Mouse (Mus musculus) bone marrow macrophage, adult 2 months (primary cell): ENCODE results near the gene Mfng. TPM values are rescaled to one million over a fixed set of nuclear protein-coding genes. Genes with fewer than 3 reads are reported as not detected.

Source experiments
- H3K27ac ChIP-seq: 2 replicates; pipeline ENCODE4 v1.5.1; 2012; ENCODE audit warnings: low read depth, low read length; ENCODE audit not compliant: insufficient read depth
- H3K4me1 ChIP-seq: 2 replicates; pipeline ENCODE4 v1.6.1; 2012; ENCODE audit warnings: low read length; ENCODE audit not compliant: control insufficient read depth, insufficient read depth
- H3K4me3 ChIP-seq: 2 replicates; pipeline ENCODE4 v1.5.1; 2012; ENCODE audit warnings: mild to moderate bottlenecking, low read length, moderate library complexity; ENCODE audit not compliant: insufficient read depth
- CTCF ChIP-seq: IDR thresholded peaks from 2 replicates; pipeline ENCODE4 v1.5.1; 2012; ENCODE audit warnings: low read depth, mild to moderate bottlenecking, low read length, moderate library complexity
- POLR2A ChIP-seq: IDR thresholded peaks from 2 replicates; pipeline ENCODE4 v1.6.1; 2012; ENCODE audit warnings: mild to moderate bottlenecking, low read depth, low read length, borderline replicate concordance
- polyA plus RNA-seq: library from polyadenylated mRNA; stranded (reverse); fragments of >200 nt; gene quantifications from 2 replicates; pipeline ENCODE4 v1.2.4, GENCODE M21; 2012; ENCODE audit not compliant: missing spikeins, insufficient read depth, insufficient read length

Mfng gene
- polyA plus RNA-seq, 1 experiment: 16.2 TPM

DNA sequence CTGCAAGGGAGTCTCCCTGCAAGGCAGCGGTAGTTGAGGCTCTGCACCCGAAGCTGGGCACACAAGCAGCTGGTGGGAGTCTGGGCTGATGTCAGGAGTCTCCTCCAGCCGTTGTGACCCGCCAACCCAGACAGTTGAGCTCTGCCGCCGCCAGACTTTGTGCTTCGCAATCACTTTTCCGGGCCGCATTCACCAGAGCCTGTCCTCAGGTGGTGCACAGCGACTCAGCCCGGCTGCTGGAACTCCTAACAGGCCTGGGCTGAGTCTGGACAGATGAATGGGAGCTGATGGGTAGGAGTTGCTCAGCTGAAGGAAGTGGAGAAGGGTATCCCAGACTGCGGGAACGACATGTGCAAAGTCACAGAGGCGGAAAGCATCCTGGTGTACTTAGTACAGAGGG is 53.9 kb downstream of the Mfng start:
- no peak overlapping the region for H3K4me3 ChIP-seq
- no peak overlapping the region for H3K27ac ChIP-seq
- peaks cover 7% of the 10 kb centered on the region for H3K4me1 ChIP-seq
- TF ChIP-seq CTCF (no peak), POLR2A (no peak)

DNA sequence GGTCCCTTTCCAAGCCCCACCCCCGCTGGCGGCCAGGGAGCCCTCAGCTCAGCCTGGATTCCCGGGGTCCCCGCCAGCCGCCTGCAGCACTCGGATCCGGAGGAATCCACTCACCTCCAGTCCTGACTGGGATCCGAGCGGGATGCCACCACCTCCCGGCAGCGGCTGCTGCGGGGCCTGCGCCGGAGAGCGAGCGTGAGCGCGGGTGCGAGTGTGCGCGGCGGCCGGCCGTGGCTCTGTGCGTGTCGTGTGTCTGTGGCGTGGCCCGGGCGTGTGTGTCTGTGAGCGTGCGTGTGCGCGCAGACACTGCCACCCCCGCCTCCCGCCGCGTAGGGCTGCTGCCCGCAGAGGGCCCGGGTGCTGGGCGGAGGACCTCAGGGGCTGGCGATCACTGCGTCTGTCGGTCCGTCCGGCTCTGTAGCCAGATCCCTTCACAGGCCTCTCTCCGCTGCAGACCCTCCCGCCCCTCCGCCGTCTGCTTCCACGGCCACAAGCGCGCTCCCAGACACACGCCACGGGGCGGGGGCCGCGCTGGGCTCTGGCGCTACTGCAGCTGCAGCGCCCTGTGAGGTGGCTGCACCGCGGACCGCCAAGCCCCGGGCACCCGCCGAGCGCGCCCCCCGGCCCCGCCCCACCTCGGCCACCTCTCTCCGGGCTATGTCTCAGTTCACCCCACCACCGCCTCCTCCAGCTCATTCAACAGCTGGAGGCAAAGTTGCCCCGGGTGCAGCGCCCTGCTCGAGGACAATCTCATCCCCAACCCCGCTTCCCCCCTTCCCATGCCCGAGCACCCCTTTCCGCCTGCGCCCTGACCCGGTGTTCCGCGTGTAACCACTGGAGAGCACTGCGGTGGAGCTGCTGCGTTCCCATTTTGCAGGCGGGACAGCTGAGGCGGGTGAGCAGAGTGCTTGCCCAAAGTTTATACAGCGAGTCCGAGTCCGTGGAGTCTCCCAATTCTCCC is 54.7 kb downstream of the Mfng start, which contains the start of gene Elfn2:
Elfn2 (minus strand) TSS at position 482 of the 961 bp plus-strand sequence.
- no peak for TF ChIP-seq POLR2A
- Histone ChIP-seq H3K4me3 (no peak within 1 kb of the TSS), H3K4me1 (peaks cover 7% of the 10 kb centered on the region), H3K27ac (no peak within 1 kb of the TSS)

DNA sequence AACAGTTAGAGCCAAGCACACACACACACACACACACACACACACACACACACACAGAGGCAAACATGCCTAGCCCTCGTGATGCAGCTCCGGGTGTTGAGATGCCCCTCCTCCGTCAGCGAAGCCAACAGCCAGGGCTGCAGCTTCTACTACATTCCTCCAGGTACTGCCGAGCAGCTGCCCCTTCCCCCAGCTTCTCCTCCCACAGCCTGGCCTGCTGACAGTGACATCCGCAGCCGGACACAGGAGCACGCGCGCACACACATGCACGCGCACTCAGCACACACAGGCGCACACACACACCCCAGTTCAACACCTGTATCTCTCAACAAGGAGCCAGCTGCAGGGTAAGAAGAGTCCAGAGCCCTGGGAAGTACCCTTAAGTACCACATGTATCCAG is 56.3 kb downstream of the Mfng start:
- H3K27ac ChIP-seq: no peak overlapping the region
- H3K4me1 ChIP-seq: peaks cover 7% of the 10 kb centered on the region
- TF ChIP-seq CTCF: no peak
- TF ChIP-seq POLR2A: no peak
- no peak overlapping the region for H3K4me3 ChIP-seq

DNA sequence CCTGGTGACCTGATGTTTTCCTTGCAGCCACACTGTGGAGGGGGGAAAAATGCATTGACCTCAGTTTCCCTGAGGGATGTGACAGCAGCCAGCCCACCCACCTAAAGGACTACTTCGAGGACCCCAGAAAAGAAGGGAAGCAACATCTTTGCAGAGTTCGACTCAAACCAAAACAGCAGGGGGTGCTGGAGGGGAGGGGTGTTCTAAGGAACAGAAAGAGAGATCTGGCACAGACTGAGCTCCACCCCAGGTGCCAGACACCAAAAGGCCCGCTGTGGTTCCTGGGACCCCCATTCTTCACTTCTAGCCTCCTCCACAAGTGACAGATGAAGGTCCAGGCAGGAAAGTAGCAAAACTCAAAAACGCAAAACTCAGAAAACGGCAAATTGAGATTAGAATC is 57.4 kb downstream of the Mfng start:
- peaks cover 7% of the 10 kb centered on the region for H3K4me1 ChIP-seq
- TF ChIP-seq POLR2A (no peak), CTCF (no peak)
- H3K4me3 ChIP-seq: no peak overlapping the region
- H3K27ac ChIP-seq: no peak overlapping the region

DNA sequence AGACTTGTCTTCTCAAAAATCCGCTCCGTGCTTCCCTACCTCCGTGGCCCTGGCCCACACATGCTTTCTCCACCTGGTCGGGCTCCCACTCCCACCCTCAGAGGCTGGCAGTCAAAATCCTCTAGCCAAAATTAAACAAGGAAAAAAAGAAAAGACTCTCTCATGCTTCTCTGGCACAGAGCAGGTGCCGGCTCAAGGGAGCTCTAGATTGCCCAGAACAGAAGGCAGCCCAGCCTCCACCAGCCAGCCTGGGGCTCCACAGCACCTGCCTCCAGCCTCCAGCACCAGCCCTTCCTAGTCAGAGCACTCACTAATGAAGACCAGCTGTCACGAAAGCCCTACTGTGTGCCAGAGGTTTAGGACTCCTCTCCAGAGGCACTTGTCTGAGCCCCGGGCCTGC is 59.5 kb downstream of the Mfng start:
- TF ChIP-seq POLR2A (no peak), CTCF (no peak)
- Histone ChIP-seq H3K4me3 (no peak overlapping the region), H3K4me1 (no peaks in the 10 kb centered on the region), H3K27ac (no peak overlapping the region)

DNA sequence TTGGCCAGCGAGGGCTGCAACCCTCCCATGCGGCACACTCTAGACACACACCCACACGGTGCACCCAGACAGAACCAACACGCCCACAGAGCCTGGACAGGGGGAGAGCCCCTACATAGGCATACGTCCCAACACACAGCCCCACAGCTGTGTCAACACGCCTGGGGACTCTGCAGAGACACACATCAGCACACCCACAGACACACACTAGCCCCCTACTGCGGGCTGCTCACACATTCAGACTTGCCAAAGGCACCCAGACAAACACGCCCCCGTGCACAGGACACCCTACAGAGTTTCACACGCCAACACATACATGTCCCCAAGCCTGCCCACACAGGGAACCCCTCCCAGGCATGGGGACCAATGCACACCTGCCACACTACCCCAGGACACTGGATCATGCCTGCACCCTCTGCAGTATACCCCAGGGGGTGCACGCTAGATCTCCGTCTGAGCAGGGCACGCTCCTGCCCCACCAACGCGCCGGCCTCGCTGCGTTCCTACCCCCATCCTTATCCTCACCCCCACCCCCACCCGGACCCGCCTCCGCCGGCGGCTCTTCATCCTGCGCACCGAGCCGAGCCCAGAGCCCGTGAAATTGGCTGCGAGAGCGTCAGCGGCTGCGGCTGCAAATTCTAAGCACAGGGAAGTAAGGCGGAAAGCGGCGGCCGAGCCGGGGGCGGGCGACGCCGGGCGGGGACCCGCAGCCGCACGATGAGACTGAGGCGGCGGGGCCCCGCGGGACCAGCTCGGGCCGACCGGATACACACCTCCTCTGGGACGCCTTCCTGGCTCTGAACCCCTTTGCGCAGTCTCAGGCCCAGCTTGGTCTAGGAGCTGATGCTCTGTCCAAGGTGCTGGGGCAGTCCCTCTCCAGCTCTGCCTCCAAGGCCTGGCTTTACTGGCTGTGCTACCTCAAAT is 60.7 kb downstream of the Mfng start:
- H3K27ac ChIP-seq: no peak overlapping the region
- no peaks in the 10 kb centered on the region for H3K4me1 ChIP-seq
- no peak for TF ChIP-seq CTCF
- no peak for TF ChIP-seq POLR2A
- H3K4me3 ChIP-seq: no peak overlapping the region

DNA sequence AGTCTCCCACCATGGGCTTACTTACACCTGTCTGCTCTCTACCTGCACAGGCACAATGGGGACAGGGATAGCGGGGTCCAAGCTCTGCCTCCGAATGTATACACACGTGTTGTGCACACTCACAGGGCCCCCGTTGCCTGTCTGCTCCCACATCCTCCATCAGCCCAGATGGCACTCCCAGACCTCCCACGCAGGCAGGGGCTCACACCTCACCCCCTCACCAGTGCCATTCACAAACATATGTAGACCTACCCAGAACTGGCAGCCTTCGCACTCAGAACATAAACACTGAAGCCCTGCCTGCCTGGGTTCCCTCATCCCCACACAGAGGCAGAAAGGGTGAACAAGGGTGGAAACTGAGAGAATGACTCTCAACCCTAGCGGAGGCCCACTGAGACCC is 61.3 kb downstream of the Mfng start:
- Histone ChIP-seq H3K27ac (no peak overlapping the region), H3K4me1 (no peaks in the 10 kb centered on the region), H3K4me3 (no peak overlapping the region)
- TF ChIP-seq POLR2A (no peak), CTCF (no peak)

DNA sequence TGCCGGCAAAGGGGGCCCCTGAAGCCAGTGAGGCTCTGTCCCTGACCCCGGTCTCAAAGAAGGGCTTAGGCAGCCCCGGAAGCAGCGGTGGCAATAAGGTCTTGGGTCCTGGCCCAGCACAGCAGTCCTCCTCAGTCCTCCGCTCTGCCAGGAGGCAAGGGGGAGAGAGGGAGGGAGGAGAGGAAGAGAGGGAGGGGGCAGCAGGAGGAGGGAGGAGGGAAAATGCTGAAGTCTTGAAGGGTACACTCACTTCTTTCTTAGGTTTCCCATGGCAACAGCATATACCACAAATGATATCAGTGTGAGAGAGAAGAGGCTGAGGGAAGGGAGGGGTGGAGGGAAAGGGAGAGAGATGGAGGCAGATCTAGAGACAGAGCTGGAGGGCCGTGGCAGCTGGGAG is 62.6 kb downstream of the Mfng start:
- Histone ChIP-seq H3K27ac (no peak overlapping the region), H3K4me3 (no peak overlapping the region), H3K4me1 (no peaks in the 10 kb centered on the region)
- TF ChIP-seq POLR2A: no peak
- no peak for TF ChIP-seq CTCF

DNA sequence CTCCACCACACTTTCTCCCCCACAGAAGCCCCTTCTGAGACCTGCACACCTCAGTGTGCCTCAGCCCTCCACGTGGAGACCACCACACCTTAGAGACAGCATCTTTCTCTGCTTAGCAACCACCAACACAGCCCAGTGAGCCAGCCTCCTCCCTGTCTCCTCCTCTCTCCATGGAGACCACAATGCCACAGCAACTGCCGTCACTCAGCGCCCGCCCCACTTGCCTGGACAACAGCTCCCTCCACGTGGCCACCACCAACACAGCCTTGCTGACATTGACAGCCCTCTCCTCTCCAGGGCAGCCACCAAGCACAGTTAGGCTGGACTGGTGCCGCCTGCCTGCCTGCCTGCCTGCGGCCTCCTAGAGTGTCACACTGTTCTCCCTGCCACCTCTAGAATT is 63.5 kb downstream of the Mfng start:
- TF ChIP-seq POLR2A (no peak), CTCF (no peak)

DNA sequence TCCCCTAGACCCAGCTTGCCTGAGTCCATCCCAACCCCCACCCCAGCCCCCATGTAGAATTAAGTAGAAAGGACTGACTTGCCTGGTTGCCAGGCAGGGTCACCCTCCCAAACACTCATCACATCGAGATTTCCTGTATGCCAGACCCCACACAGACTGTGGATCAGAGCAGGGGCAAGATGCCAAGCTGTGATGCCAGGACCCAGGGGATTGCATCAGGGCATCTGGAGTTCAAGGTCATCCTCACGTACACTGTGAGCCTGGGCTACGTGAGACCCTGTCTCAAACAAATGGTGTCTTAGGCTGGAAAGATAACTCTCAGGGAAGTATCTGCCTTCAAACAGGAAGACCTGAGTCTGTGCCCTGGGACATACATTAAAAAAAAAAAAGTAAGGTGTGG is 66.6 kb downstream of the Mfng start:
- no peak overlapping the region for H3K27ac ChIP-seq
- TF ChIP-seq POLR2A: no peak
- no peaks in the 10 kb centered on the region for H3K4me1 ChIP-seq
- no peak overlapping the region for H3K4me3 ChIP-seq

More for the DNA sequence above, 63.5 kb downstream of the Mfng start:
- Histone ChIP-seq H3K4me3 (no peak overlapping the region), H3K4me1 (no peaks in the 10 kb centered on the region), H3K27ac (no peak overlapping the region)

Other genes starting within 250 kb of the Mfng start
- gene C1qtnf6, start 242.1 kb downstream of the Mfng start, polyA plus RNA-seq: 1.9 and 2.2 TPM in 2 replicates
- gene Sstr3, start 228.8 kb downstream of the Mfng start, polyA plus RNA-seq: not detected in 2 replicates
- gene Rac2, start 200.7 kb downstream of the Mfng start, polyA plus RNA-seq: 440 and 552 TPM in 2 replicates
- 382 and 398 TPM in 2 replicates for gene Cyth4, start 176.4 kb downstream of the Mfng start, polyA plus RNA-seq
- gene Elfn2, start 54.7 kb downstream of the Mfng start, polyA plus RNA-seq: not detected in 2 replicates
- 0.23 TPM in 1 of 2 replicates, not detected in the other for gene Card10, start 29.6 kb upstream of the Mfng start, polyA plus RNA-seq
- gene Cdc42ep1, start 69.1 kb upstream of the Mfng start, polyA plus RNA-seq: 0.31 and 0.36 TPM in 2 replicates
- gene Lgals2, start 82.1 kb upstream of the Mfng start, polyA plus RNA-seq: not detected in 2 replicates
- 68.7 and 76.5 TPM in 2 replicates for gene Gga1, start 103.7 kb upstream of the Mfng start, polyA plus RNA-seq
- not detected in 2 replicates for gene Gm49510, start 126.2 kb upstream of the Mfng start, polyA plus RNA-seq
- gene Sh3bp1, start 126.3 kb upstream of the Mfng start, polyA plus RNA-seq: 158 and 180 TPM in 2 replicates
- 1.7 and 2.3 TPM in 2 replicates for gene Pdxp, start 140.4 kb upstream of the Mfng start, polyA plus RNA-seq
- gene Lgals1, start 153.2 kb upstream of the Mfng start, polyA plus RNA-seq: 1,085 and 1,245 TPM in 2 replicates
- gene Nol12, start 161.5 kb upstream of the Mfng start, polyA plus RNA-seq: 25.7 and 28.1 TPM in 2 replicates
- 28.7 and 33.2 TPM in 2 replicates for gene Triobp, start 174.2 kb upstream of the Mfng start, polyA plus RNA-seq